Mouse (Mus musculus): ENCODE measurements around the gene Ly6g6f. TPM values are rescaled to one million over a fixed set of nuclear protein-coding genes. Genes with fewer than 3 reads are reported as not detected.

Ly6g6f gene
- total and polyA plus RNA-seq, 3 experiments = 0.54 to 0.67 TPM; not detected in 1

DNA sequence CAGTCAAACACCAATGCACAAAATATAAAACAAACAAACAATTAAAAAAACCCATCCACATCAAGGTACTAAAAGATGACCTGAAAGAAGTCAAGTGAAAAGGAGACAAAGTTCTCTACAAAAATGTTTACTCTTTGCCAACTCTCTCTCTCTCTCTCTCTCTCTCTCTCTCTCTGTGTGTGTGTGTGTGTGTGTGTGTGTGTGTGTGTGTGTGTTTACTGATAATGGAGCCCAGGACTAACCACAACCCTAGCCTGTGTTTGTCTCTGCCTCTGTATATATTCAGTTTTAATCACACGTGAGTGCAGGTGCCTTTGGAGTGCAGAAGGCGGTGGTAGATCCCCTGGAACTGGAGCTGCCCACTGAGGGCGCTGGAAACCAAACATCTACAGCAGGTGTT, 28.3 kb downstream of the Ly6g6f start:
- H3K4me1 ChIP-seq (ENCODE audit: control insufficient read depth in 1 of 2, insufficient read depth in 2 of 2) = peaks cover 9 to 17% of the 10 kb centered on the region in 2 experiments
- no peak for DNase-seq (ENCODE audit: extremely low read depth)

DNA sequence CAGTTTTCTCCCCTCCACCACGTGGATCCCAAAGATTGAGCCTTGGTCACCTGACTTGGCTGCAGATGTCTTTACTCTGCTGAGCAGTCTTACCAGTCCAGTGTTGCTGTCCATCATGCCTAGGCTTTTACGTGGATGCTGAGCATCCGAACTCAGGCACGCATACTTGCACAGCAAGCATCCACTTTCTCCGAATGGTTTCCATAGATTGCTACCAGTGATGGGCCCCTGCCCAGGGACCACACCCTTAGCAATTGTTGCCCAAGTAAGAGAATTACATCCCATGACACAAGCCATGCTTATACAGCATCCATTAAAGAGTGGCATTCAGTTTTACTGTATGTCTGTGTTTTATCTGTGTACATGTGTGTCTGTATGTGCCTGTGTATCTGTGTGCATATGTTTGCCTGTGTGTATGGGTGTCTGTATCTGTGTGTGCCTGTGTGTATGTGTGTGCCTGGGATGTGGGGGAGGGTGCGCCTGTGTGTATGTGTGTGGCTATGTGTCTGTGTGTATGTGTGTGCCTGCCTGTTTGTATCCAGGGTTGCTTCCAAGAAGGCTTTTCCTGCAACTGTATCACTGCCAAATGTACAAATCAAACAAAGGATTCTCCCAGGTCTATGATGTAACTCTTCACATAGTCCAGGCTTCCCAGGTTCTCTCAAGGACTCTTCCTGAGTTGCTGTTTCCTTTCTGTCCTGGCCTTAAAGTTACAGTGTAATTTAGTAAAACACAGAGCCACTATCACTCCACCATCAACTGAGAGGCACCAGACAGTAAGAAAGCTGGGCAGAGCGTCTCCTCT, 29.5 kb downstream of the Ly6g6f start:
- H3K79me2 ChIP-seq (replicated peaks; ENCODE audit: control insufficient read depth, extremely low read depth, insufficient read depth, poor library complexity, severe bottlenecking) = peaks cover 20% of the 10 kb centered on the region
- no peak overlapping the region for H3K4me2 ChIP-seq (ENCODE audit: insufficient read depth, low read depth, poor library complexity, severe bottlenecking)
- peaks cover 7% of the 10 kb centered on the region for H3K9me3 ChIP-seq (replicated peaks; ENCODE audit: low read length)
- H3K36me3 ChIP-seq (replicated peaks in 1 of 2; ENCODE audit: control insufficient read depth in 1 of 2, insufficient read depth in 1 of 2, low read length in 1 of 2) = peaks cover 69 to 83% of the 10 kb centered on the region in 2 experiments
- dilution Hi-C loops (cut with MboI; ENCODE audit: extremely low pct_ligation_motif_present, extremely low pct_unique_long_range_greater_than_20kb, low sequenced_read_pairs) = no loop called here
- peaks cover 9 to 20% of the 10 kb centered on the region in 2 experiments for H3K4me1 ChIP-seq (ENCODE audit: control insufficient read depth in 1 of 2, insufficient read depth in 2 of 2)
- no peak for TF ChIP-seq TCF12 (IDR thresholded peaks at IDR 0.05; ENCODE audit: low read depth, low read length)
- no peak for TF ChIP-seq KAT2A (IDR thresholded peaks at IDR 0.05; ENCODE audit: insufficient replicate concordance, low read length)
- TF ChIP-seq BHLHE40 (IDR thresholded peaks at IDR 0.05; ENCODE audit: low read depth, low read length) = no peak
- no peak for TF ChIP-seq E2F4 (IDR thresholded peaks at IDR 0.05; ENCODE audit: insufficient replicate concordance, low read depth, low read length)
- no peak for TF ChIP-seq MAFK (IDR thresholded peaks at IDR 0.05; ENCODE audit: insufficient replicate concordance, low read length)
- no peak for TF ChIP-seq USF2 (conservative IDR thresholded peaks at IDR 0.05; ENCODE audit: low read depth, low read length)
- no peaks in the 10 kb centered on the region for H3K27me3 ChIP-seq (replicated peaks)
- DNase-seq (ENCODE audit: extremely low read depth) = no peak
- no peak overlapping the region for H3K4me3 ChIP-seq (replicated peaks in 1 of 3; ENCODE audit: low read depth in 2 of 3, low read length in 2 of 3, poor library complexity in 1 of 3)
- no peak overlapping the region for H3K27ac ChIP-seq (ENCODE audit: insufficient read depth, low read depth)
- no peak overlapping the region for H3K9ac ChIP-seq (ENCODE audit: insufficient read depth, low read depth)
- in situ Hi-C loops (cut with MboI; ENCODE audit: low pct_ligation_motif_present, low pct_unique_long_range_greater_than_20kb, low sequenced_read_pairs) = no loop called here

More for the DNA sequence above, 28.3 kb downstream of the Ly6g6f start:
- TF ChIP-seq JUND (conservative IDR thresholded peaks at IDR 0.05; ENCODE audit: low read depth, low read length) (no peak), HCFC1 (IDR thresholded peaks at IDR 0.05; ENCODE audit: low read depth, low read length) (no peak), ZKSCAN1 (IDR thresholded peaks at IDR 0.05; ENCODE audit: borderline replicate concordance, low read depth, low read length) (no peak), ETS1 (conservative IDR thresholded peaks at IDR 0.05; ENCODE audit: low read depth, low read length) (no peak), MAX (IDR thresholded peaks at IDR 0.05; ENCODE audit: low read length) (no peak), MYC (IDR thresholded peaks at IDR 0.05; ENCODE audit: low read depth, low read length) (no peak), CHD1 (IDR thresholded peaks at IDR 0.05; ENCODE audit: low read depth, low read length) (no peak), TBP (conservative IDR thresholded peaks at IDR 0.05; ENCODE audit: low read depth, low read length) (no peak), JUN (IDR thresholded peaks at IDR 0.05; ENCODE audit: insufficient read depth, low read depth, low read length) (no peak), USF1 (IDR thresholded peaks at IDR 0.05; ENCODE audit: low read depth, low read length) (no peak), POLR2A (IDR thresholded peaks at IDR 0.05; ENCODE audit: low read depth, low read length) (no peak), RCOR1 (conservative IDR thresholded peaks at IDR 0.05; ENCODE audit: low read depth, low read length) (no peak), ZNF384 (IDR thresholded peaks at IDR 0.05; ENCODE audit: low read depth, low read length) (no peak), SMC3 (IDR thresholded peaks at IDR 0.05; ENCODE audit: low read depth, low read length) (no peak), UBTF (IDR thresholded peaks at IDR 0.05; ENCODE audit: low read depth, low read length) (no peak), MXI1 (IDR thresholded peaks at IDR 0.05; ENCODE audit: low read depth, low read length) (no peak)
- Histone ChIP-seq H3K9me3 (replicated peaks; ENCODE audit: low read length) (peaks cover 7% of the 10 kb centered on the region), H3K36me3 (replicated peaks in 1 of 2; ENCODE audit: control insufficient read depth in 1 of 2, insufficient read depth in 1 of 2, low read length in 1 of 2) (peaks cover 75 to 93% of the 10 kb centered on the region in 2 experiments), H3K9ac (ENCODE audit: insufficient read depth, low read depth) (no peak overlapping the region), H3K4me2 (ENCODE audit: insufficient read depth, low read depth, poor library complexity, severe bottlenecking) (no peak overlapping the region), H3K4me3 (replicated peaks in 1 of 3; ENCODE audit: low read depth in 2 of 3, low read length in 2 of 3, poor library complexity in 1 of 3) (no peak overlapping the region), H3K27ac (ENCODE audit: insufficient read depth, low read depth) (no peak overlapping the region), H3K27me3 (replicated peaks) (no peaks in the 10 kb centered on the region), H3K79me2 (replicated peaks; ENCODE audit: control insufficient read depth, extremely low read depth, insufficient read depth, poor library complexity, severe bottlenecking) (peaks cover 18% of the 10 kb centered on the region)
- in situ Hi-C loops (cut with MboI; ENCODE audit: low pct_ligation_motif_present, low pct_unique_long_range_greater_than_20kb, low sequenced_read_pairs) (no loop called here), dilution Hi-C loops (cut with MboI; ENCODE audit: extremely low pct_ligation_motif_present, extremely low pct_unique_long_range_greater_than_20kb, low sequenced_read_pairs) (no loop called here)
